Mouse (Mus musculus) myocyte (in vitro differentiated cells): ENCODE data around the gene Fetub. TPM values are rescaled to one million over a fixed set of nuclear protein-coding genes. Genes with fewer than 3 reads are reported as not detected.

ENCODE experiments used
- H3K27me3 ChIP-seq: one replicate; pipeline ENCODE4 v1.6.1; 2011; ENCODE audit not compliant: control insufficient read depth, insufficient read depth, insufficient read length
- H3K36me3 ChIP-seq: one replicate; pipeline ENCODE4 v1.6.1; 2011; ENCODE audit not compliant: control insufficient read depth, insufficient read depth
- H3K4me2 ChIP-seq: one replicate; pipeline ENCODE4 v1.6.1; 2011; ENCODE audit warnings: low read depth, control low read depth
- H3K4me3 ChIP-seq: one replicate; pipeline ENCODE4 v1.5.1; 2011; ENCODE audit warnings: mild to moderate bottlenecking, control low read depth, moderate library complexity
- H3K79me2 ChIP-seq: one replicate; pipeline ENCODE4 v1.6.1; 2011; ENCODE audit not compliant: control insufficient read depth, insufficient read depth
- H3ac ChIP-seq: one replicate; pipeline ENCODE4 v1.6.1; 2011; ENCODE audit not compliant: control insufficient read depth, insufficient read length
- CEBPB ChIP-seq: IDR thresholded peaks from 2 replicates; pipeline ENCODE4 v1.6.1; 2011; ENCODE audit warnings: mild to moderate bottlenecking, moderate library complexity; ENCODE audit not compliant: poor library complexity, insufficient read depth, severe bottlenecking
- E2F4 ChIP-seq: IDR thresholded peaks from one replicate; pipeline ENCODE4 v1.6.1; 2011; ENCODE audit warnings: mild to moderate bottlenecking, control low read depth, moderate library complexity; ENCODE audit not compliant: insufficient read depth
- MAX ChIP-seq: IDR thresholded peaks from one replicate; pipeline ENCODE4 v1.6.1; 2011; ENCODE audit warnings: low read depth, mild to moderate bottlenecking, control low read depth
- MYOD1 ChIP-seq, 3 experiments: IDR thresholded peaks; one replicate each; pipeline ENCODE4 v1.6.1; 2011; ENCODE audit warnings: control low read depth in 2 of 3, low read depth in 2 of 3, mild to moderate bottlenecking in 2 of 3, moderate library complexity in 1 of 3; ENCODE audit not compliant: insufficient read length in 2 of 3, control insufficient read depth in 1 of 3
- MYOG ChIP-seq, 3 experiments: IDR thresholded peaks; one replicate each; pipeline ENCODE4 v1.6.1; 2011; ENCODE audit warnings: control low read depth in 2 of 3, low read depth in 2 of 3, mild to moderate bottlenecking in 2 of 3; ENCODE audit not compliant: insufficient read length in 2 of 3, control insufficient read depth in 1 of 3, insufficient read depth in 1 of 3
- POLR2A ChIP-seq: IDR thresholded peaks from one replicate; pipeline ENCODE4 v1.6.1; 2011; ENCODE audit warnings: low read depth, mild to moderate bottlenecking, control low read depth, moderate library complexity; ENCODE audit not compliant: insufficient read length
- POLR2AphosphoS2 ChIP-seq: IDR thresholded peaks from one replicate; pipeline ENCODE4 v1.6.1; 2011; ENCODE audit warnings: low read depth, control low read depth; ENCODE audit not compliant: insufficient read length
- REST ChIP-seq: IDR thresholded peaks from one replicate; pipeline ENCODE4 v1.6.1; 2011; ENCODE audit warnings: mild to moderate bottlenecking, control low read depth, moderate library complexity; ENCODE audit not compliant: insufficient read depth, insufficient read length
- SRF ChIP-seq: IDR thresholded peaks from one replicate; pipeline ENCODE4 v1.6.1; 2011; ENCODE audit warnings: low read depth; ENCODE audit not compliant: control insufficient read depth, insufficient read length
- TCF12 ChIP-seq: IDR thresholded peaks from one replicate; pipeline ENCODE4 v1.6.1; 2011; ENCODE audit warnings: mild to moderate bottlenecking, control low read depth; ENCODE audit not compliant: poor library complexity, insufficient read depth, severe bottlenecking
- TCF3 ChIP-seq: IDR thresholded peaks from one replicate; pipeline ENCODE4 v1.6.1; 2011; ENCODE audit warnings: low read depth, control low read depth; ENCODE audit not compliant: insufficient read length
- USF1 ChIP-seq: IDR thresholded peaks from one replicate; pipeline ENCODE4 v1.6.1; 2011; ENCODE audit warnings: low read depth, mild to moderate bottlenecking, control low read depth, moderate library complexity
- polyA plus RNA-seq: library from polyadenylated mRNA; unstranded; fragments of >200 nt; fragmentation: generic; extraction: Trizol; gene quantifications from one replicate; pipeline ENCODE4 v1.2.1, GENCODE M21; 2012; ENCODE audit warnings: missing spikeins

Fetub gene
- polyA plus RNA-seq, 1 experiment = 1.7 TPM

DNA sequence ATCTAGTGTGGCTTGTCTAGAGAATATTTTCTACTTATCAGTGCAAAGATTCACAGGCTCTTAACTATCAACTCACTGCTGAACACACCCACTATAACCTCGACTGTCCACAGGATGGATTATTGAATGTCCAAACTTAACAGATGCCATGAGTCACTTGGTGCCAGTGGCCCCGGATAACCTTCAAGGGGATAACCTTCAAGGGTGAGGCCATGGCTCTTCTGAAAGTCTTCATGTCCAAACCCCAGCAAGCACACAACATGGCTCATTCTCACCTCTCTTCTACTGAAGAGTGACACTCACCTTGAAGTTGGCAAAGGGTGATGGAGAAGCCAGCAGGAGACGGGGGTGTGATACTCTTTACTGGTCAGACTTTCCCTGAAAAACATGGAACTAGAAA, 31.4 kb upstream of the Fetub start:
- Histone ChIP-seq H3K27me3 (peaks cover 7% of the 10 kb centered on the region), H3K4me3 (no peak overlapping the region), H3K79me2 (no peaks in the 10 kb centered on the region), H3ac (no peak overlapping the region), H3K4me2 (no peak overlapping the region), H3K36me3 (no peaks in the 10 kb centered on the region)
- TF ChIP-seq REST (no peak), USF1 (no peak), CEBPB (no peak), TCF12 (no peak), E2F4 (no peak), POLR2AphosphoS2 (no peak), MYOG (IDR thresholded peaks at IDR 0.05; ENCODE audit: control insufficient read depth in 1 of 3, insufficient read depth in 1 of 3, insufficient read length in 2 of 3, low read depth in 2 of 3) (no peak), POLR2A (no peak), MAX (no peak), TCF3 (no peak), MYOD1 (IDR thresholded peaks at IDR 0.05; ENCODE audit: control insufficient read depth in 1 of 3, insufficient read length in 2 of 3, low read depth in 2 of 3) (no peak), SRF (no peak)

DNA sequence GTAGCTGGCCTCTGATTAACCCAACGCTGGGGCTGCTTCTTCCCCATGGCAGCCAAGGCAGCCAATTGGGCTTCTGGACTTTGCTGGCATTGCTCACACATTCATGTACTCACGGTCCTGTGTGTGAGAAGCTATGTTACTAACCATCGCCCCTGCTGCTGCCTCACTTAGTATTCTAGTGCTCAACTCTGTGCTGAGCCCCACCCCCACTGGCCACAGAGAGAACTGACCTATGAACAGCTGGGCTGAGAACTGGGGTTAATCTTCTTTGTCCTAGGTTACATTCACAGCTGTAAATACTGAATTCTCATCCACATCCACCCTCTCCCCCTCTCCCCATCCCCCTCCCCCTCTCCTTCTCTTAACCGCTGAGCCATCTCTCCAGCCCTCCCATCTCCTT, 29.3 kb upstream of the Fetub start:
- Histone ChIP-seq H3K4me3 (no peak overlapping the region), H3K79me2 (no peaks in the 10 kb centered on the region), H3K36me3 (no peaks in the 10 kb centered on the region), H3K4me2 (no peak overlapping the region), H3K27me3 (peaks cover 15% of the 10 kb centered on the region), H3ac (no peak overlapping the region)
- TF ChIP-seq TCF3 (no peak), MYOG (IDR thresholded peaks at IDR 0.05; ENCODE audit: control insufficient read depth in 1 of 3, insufficient read depth in 1 of 3, insufficient read length in 2 of 3, low read depth in 2 of 3) (no peak), SRF (no peak), CEBPB (no peak), E2F4 (no peak)

DNA sequence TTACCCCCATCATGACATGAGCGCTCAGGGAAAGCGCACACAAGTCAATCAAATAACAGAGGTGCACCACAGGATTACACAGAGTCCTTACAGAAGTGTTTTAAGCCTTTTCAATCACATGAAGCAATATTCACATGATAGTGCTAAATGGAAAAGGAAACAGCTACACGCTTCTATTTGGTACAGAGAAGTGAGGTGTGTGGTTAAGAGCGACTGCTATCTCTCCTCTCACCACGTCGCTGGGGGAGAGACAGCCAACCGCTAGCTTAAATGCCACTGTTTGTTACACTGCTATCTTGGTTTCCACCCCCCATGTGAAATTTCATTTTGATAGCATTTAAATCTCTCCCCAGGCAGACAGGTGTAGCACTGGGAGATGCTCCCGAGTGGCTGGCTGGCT, 28.4 kb upstream of the Fetub start:
- TF ChIP-seq POLR2AphosphoS2 (no peak), SRF (no peak), TCF3 (no peak), POLR2A (no peak), REST (no peak), CEBPB (no peak), MYOG (IDR thresholded peaks at IDR 0.05; ENCODE audit: control insufficient read depth in 1 of 3, insufficient read depth in 1 of 3, insufficient read length in 2 of 3, low read depth in 2 of 3) (no peak), TCF12 (no peak), USF1 (no peak), E2F4 (no peak), MAX (no peak)

DNA sequence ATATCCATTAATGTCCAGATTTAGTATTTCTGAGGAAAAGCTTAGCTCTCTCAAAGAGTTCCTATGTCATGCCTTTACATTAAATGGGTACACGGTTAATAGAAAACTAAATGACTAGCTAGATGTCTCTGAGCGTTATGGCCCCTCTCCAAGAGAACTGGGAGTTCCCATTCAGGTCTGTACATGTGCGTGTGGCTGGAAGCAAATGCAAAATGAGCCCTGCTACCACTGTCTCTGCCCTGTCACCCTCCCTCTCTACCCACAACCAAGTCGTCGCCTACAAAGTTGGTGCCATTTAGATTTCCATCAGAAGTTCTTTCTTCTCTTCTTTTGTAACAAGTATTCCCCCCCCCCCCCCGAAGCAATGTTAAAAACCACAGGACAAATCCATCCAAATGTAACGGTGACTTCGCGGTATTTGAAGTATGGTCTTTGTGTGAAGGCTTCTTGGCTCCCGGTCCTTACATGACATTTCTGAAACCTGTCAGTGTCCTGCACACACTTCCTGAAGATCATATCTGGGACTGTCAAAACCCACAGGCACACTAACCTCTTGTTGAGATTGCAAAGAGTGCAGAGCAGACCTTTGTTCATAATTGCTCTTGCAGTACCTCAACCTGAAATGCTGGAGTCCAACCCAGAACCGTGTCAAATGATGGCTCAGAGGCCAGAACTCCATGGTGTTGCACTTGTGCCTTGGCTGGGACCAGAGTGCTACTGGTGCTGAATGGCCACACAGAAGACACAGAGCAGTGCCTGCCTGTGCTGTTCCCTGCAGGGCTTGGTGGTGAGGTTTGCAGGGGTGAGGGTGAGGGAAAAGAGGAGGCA, 27.2 kb upstream of the Fetub start, which contains the start of gene Ahsg:
Gene Ahsg (plus strand): TSS at position 595 of the 828 bp plus-strand sequence.
- Histone ChIP-seq H3K4me2 (no peak within 1 kb of the TSS), H3ac (no peak within 1 kb of the TSS), H3K4me3 (no peak within 1 kb of the TSS), H3K36me3 (no peaks in the 10 kb centered on the region), H3K27me3 (peaks cover 18% of the 10 kb centered on the region), H3K79me2 (no peaks in the 10 kb centered on the region)
- TF ChIP-seq TCF3 = no peak
- no peak for TF ChIP-seq MAX
- no peak for TF ChIP-seq REST
- no peak for TF ChIP-seq CEBPB
- no peak for TF ChIP-seq MYOD1 (IDR thresholded peaks at IDR 0.05; ENCODE audit: control insufficient read depth in 1 of 3, insufficient read length in 2 of 3, low read depth in 2 of 3)
- no peak for TF ChIP-seq SRF
- TF ChIP-seq POLR2A = no peak
- no peak for TF ChIP-seq E2F4
- no peak for TF ChIP-seq MYOG (IDR thresholded peaks at IDR 0.05; ENCODE audit: control insufficient read depth in 1 of 3, insufficient read depth in 1 of 3, insufficient read length in 2 of 3, low read depth in 2 of 3)
- no peak for TF ChIP-seq TCF12
- no peak for TF ChIP-seq USF1
- TF ChIP-seq POLR2AphosphoS2 = no peak

More for the DNA sequence above, 28.4 kb upstream of the Fetub start:
- Histone ChIP-seq H3K4me2 (no peak overlapping the region), H3K4me3 (no peak overlapping the region), H3ac (no peak overlapping the region), H3K36me3 (no peaks in the 10 kb centered on the region), H3K79me2 (no peaks in the 10 kb centered on the region), H3K27me3 (peaks cover 15% of the 10 kb centered on the region)
